In genomic region chr3:135191861-135192260, GRCm38 (mm10) we compare ENCODE assay signal across 20 mouse cellular contexts. TPM values are rescaled to one million over a fixed set of nuclear protein-coding genes. Genes with fewer than 3 reads are reported as not detected.
A peak's percentile ranks its signal among the peaks of the same experiment; 100 is the strongest.
DNase-seq lines count a peak whose midpoint lies in the region; ATAC-seq lines count a peak whose summit lies in the region.
"Had no signal": no experiment of that assay in that cellular context is flagged by ENCODE, and none has a peak within 500 bp of the region (broad histone marks: within the 10 kb centered on the region; RNA-seq: fewer than 3 reads in every experiment).

No protein-coding gene starts in this region.

- WGBS in forebrain, embryonic 13.5 days, result 86% methylated on average over 6 of the region's 6 CpGs

- H3K9ac ChIP-seq in forebrain, embryonic 13.5 days, result no peak overlapping the region
- H3K9ac ChIP-seq: embryonic facial prominence, embryonic 13.5 days; hindbrain, embryonic 13.5 days; liver, embryonic 14.5 days; midbrain, embryonic 12.5 days had no signal

- ATAC-seq in common myeloid progenitor, adult 5-6 weeks (replicated peaks; ENCODE audit: low read depth, poor library complexity, severe bottlenecking), result peak; percentile 100
- peak; percentile 90 for ATAC-seq in monocyte, adult 5-6 weeks (replicated peaks; ENCODE audit: insufficient number of reproducible peaks, low FRiP score, low TSS enrichment, poor library complexity, severe bottlenecking)
- ATAC-seq in forebrain, embryonic 13.5 days, result no peak
- ATAC-seq: lung, postnatal 0 days had no signal

- no peaks in the 10 kb centered on the region for H3K27me3 ChIP-seq in splenic B cell, adult 2 months (ENCODE audit: control insufficient read depth, insufficient read depth, low read length, poor library complexity, severe bottlenecking)
- H3K27me3 ChIP-seq in forebrain, embryonic 13.5 days, result no peaks in the 10 kb centered on the region
- H3K27me3 ChIP-seq: embryonic facial prominence, embryonic 13.5 days; hindbrain, embryonic 13.5 days; midbrain, embryonic 12.5 days had no signal

- H3K4me1 ChIP-seq in forebrain, embryonic 13.5 days, result no peaks in the 10 kb centered on the region
- H3K4me1 ChIP-seq: embryonic facial prominence, embryonic 13.5 days; hindbrain, embryonic 13.5 days; midbrain, embryonic 12.5 days had no signal

- DNase-seq in lung, postnatal 36 days, result peak; percentile 50
- no peak for DNase-seq in lung, postnatal 10 days
- peak; percentile 93 for DNase-seq in splenic B cell, adult 2 months (ENCODE audit: low read depth, low spot score)
- no peak for DNase-seq in urinary bladder, postnatal 10 days (ENCODE audit: low spot score)
- DNase-seq in thymus, postnatal 10 days (ENCODE audit: low spot score in 2 of 2), result no peak
- DNase-seq: adrenal gland, postnatal 25 days; cerebellum, adult 18-20 months; heart, postnatal 10 days; kidney, adult 18-20 months; left cerebral cortex, postnatal 4 days; thymus, postnatal 4 days had no signal

- H3K4me2 ChIP-seq in forebrain, embryonic 13.5 days, result no peak overlapping the region
- H3K4me2 ChIP-seq: embryonic facial prominence, embryonic 13.5 days; hindbrain, embryonic 13.5 days; midbrain, embryonic 12.5 days had no signal

- no peak overlapping the region for H3K27ac ChIP-seq in forebrain, embryonic 13.5 days
- H3K27ac ChIP-seq: embryonic facial prominence, embryonic 13.5 days; hindbrain, embryonic 13.5 days; liver, embryonic 14.5 days; midbrain, embryonic 12.5 days had no signal

- H3K4me3 ChIP-seq in forebrain, embryonic 13.5 days, result no peak overlapping the region
- H3K4me3 ChIP-seq: embryonic facial prominence, embryonic 13.5 days; hindbrain, embryonic 13.5 days; midbrain, embryonic 12.5 days; myocyte had no signal

- H3K9me3 ChIP-seq in forebrain, embryonic 13.5 days (replicated peaks), result no peaks in the 10 kb centered on the region
- H3K9me3 ChIP-seq: embryonic facial prominence, embryonic 13.5 days; hindbrain, embryonic 13.5 days; midbrain, embryonic 12.5 days had no signal

- H3K36me3 ChIP-seq in splenic B cell, adult 2 months (ENCODE audit: control insufficient read depth, insufficient read depth, low read length, poor library complexity, severe bottlenecking), result no peaks in the 10 kb centered on the region
- H3K36me3 ChIP-seq in forebrain, embryonic 13.5 days (ENCODE audit: poor library complexity, severe bottlenecking), result no peaks in the 10 kb centered on the region
- H3K36me3 ChIP-seq: embryonic facial prominence, embryonic 13.5 days; hindbrain, embryonic 13.5 days; midbrain, embryonic 12.5 days had no signal

RNA-seq across cellular contexts. Expression of gene Cenpe, which starts 20.5 kb away (rescaled TPM):
- 103 TPM in 2 replicates for total RNA-seq in common myeloid progenitor, adult 5-6 weeks (2017)
- 1.8 to 2.4 TPM (median 2.0 TPM) in 3 replicates for total RNA-seq in monocyte, adult 5-6 weeks (2017)
- polyA plus RNA-seq in forebrain, embryonic 13.5 days (2015; fragmentation: Nextera tagmentation; extraction: Ambion mirVana), result 30.0 and 31.8 TPM in 2 replicates

Comparison
In these comparisons a context has a peak if more than half of its experiments do, and no peak if none do; other contexts are left out.
1. DNase-seq: peak in lung, postnatal 36 days (single experiment) and splenic B cell, adult 2 months (single experiment); none in lung, postnatal 10 days (single experiment), urinary bladder, postnatal 10 days (single experiment) and thymus, postnatal 10 days (0 of 2).
2. RNA of gene Cenpe, which starts 20.5 kb away (total RNA-seq): 103 TPM in common myeloid progenitor, adult 5-6 weeks; 1.8 to 2.4 TPM in monocyte, adult 5-6 weeks; every median in the first group is over 10 times any median in the second.